Mouse (Mus musculus) bone marrow, adult 2 months (tissue): Measurements from ENCODE around the gene Hsp90ab1.

ENCODE experiments used
- CTCF ChIP-seq: fragments of 200-500 bp; IDR thresholded peaks from 2 replicates; pipeline ENCODE4 v1.5.1; 2011; ENCODE audit warnings: low read length, control low read depth; ENCODE audit not compliant: control insufficient read depth, insufficient read depth
- POLR2A ChIP-seq: fragments of 200-500 bp; IDR thresholded peaks from 2 replicates; pipeline ENCODE4 v1.6.1; 2011; ENCODE audit warnings: low read depth, mild to moderate bottlenecking, control low read depth, low read length, borderline replicate concordance; ENCODE audit not compliant: control insufficient read depth

- no peak for TF ChIP-seq CTCF
- TF ChIP-seq POLR2A: no peak
Measured at GRCm38 (mm10) chr17:45616679-45617078, 43.6 kb upstream of the Hsp90ab1 start.
